Mouse (Mus musculus) embryo, embryonic 9.5 days (tissue): Measurements from ENCODE around the gene Pikfyve.
A peak's percentile ranks its signal among the peaks of the same experiment; 100 is the strongest.

ENCODE experiments used
- DNase-seq: peaks from one replicate; pipeline ENCODE4 v3.0.0-alpha.2; 2017; ENCODE audit errors: extremely low spot score

Pikfyve gene

DNA sequence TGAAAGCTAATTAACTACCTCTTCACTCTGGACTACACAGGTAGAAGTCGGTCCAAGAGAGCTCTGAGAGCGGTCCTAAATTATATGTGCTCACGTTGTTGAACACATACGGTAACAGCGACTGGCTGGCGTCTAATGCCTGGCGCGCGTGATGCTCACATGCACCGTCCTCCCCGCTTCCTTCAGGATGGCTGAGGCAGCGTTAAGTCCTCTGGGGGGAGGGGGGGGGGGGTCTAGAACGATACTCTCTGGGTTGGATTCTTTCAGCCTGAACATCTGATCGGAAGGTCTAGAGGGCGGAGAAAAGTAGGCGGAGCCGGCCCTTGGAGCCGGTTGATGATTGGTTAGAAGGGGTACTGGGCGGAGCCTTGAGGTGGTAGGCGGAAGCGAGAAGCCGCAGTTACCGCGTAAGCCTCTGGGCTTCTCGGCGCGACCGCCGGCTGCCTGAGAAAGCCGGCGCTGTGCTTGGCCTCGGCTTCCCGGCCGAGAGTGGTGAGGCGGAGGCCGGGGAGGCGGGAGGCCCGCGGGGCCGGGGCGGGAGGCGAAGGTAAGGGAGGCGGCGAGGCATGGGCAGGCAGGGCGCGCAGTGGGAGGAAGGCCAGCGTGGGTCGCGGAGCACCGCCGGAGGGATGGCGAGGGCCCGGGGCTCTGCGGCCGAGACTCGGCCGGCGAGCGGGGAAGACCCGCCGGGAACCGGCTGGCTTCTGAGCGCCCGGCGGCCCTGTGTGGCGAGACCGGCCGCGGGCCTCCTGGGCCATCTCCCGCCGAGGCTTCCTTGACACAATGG, at the start of gene Pikfyve, which contains the start of gene Idh1:
Gene Pikfyve (plus strand): TSS at position 397 of the 787 bp plus-strand sequence.
Gene Idh1 (minus strand): TSS at position 214 of the 787 bp plus-strand sequence.
- peak; percentile 98 for DNase-seq

DNA sequence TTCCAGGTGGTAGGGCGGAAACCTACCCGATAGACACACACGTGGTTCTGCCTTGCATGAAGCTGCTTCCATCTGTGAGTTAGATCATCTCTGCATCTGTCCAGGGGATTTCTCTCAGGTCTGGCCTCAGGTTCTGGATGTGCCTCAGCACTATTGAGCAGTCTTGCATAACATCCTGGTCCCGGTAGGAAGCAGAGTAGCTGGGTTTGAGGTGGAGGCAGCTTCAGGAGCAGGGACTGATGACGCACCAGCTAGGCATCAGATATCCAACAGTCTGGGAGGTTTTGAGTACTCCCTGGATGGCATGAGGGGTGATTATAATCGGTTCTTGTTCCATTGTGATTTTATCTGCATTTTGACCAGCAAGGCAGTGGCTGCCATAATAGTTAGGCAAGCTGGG, 48.9 kb upstream of the Pikfyve start:
- no peak for DNase-seq

DNA sequence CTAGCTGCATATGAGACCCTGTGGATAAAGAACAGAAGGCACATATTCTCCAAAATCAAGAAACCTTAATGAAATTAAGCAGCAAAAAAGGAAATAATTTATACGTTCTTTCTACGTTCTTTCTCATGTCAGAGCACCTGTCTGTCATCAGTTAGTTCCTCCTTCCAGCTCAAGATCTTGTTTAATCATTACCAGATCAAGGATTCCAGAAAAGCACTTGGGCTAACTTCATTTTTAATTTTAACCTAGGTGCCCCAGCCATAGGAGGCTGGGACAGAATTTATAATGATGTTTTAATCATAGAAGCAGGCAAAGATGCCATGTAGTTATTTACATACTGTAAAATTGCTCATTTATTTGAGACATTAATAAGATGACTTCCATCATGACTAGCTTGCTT, 41.7 kb upstream of the Pikfyve start:
- no peak for DNase-seq

DNA sequence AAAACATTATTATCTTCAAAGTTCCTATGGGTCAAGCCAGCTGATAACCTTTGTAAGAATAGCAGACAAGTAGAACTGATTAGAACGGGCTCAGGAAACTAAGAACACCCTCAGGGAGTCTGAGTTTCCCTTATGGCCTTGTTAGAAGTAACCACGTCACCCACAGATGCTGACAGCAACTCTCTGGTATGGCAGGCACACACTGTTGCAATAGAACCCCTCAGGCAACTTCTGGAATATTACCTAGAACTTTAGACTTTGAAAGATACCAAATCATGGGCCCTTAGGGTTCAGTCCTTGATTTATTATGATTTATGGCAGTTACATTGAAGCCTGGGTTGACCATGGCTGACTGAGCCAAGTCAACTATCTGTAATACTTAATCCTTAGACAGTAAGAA, 39.9 kb upstream of the Pikfyve start:
- DNase-seq = no peak

DNA sequence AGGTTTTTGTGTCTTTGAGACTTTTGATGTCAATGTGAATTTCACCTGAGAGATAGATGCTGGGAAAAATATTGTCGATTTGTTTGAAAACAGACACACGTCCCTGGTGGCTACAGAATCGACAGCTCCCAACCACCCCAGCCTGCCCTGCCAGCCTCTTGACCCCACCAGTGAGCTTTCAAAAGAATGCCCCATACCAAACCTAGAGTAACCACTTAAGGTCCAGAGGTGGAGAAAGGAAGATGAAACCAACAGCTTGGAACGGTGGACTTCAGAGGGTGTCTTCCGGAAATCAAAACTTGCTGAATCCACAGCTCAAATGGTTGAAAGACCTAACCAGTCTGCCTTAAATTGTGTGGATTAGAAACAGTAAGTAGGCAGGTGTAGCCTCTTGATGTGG, 39.2 kb upstream of the Pikfyve start:
- DNase-seq = no peak

DNA sequence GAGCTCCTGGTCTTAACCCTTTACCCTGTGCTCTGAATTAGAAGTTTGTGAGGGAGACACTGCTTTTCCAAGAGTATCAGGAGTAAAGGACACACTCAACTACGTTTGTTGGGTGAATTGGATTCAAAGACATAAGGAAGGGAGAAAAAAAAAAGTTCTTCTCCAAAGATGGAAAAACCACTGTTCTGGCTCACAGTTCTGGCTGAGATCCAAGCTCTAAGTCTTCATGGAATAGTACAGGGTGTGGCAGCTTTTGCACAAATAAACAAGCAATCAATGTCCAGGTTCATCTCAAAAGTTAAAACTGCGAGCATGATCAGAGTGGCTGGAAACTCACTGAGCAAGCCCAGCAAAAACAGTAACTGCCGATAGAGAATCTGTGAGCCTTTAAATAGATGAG, 38.5 kb upstream of the Pikfyve start:
- no peak for DNase-seq

DNA sequence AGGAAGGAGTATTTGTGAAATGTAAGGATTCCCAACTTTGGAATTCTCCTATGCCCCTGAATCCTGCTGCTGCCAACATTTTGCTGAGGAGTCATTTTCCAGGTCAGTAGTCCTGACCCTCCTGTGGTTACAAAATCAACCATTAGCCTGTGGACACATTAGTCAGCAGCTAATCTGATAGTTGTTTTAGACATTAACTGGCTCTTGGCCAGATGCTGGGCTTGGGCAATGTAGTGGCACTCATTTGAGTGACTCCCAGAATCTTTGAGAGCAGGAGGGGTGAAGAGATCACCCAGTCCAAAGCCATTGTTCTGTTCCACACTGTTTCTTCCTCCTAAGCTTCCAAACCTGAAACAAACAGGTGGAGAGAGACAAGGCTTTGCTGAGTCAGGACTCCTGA, 31.7 kb upstream of the Pikfyve start:
- no peak for DNase-seq

DNA sequence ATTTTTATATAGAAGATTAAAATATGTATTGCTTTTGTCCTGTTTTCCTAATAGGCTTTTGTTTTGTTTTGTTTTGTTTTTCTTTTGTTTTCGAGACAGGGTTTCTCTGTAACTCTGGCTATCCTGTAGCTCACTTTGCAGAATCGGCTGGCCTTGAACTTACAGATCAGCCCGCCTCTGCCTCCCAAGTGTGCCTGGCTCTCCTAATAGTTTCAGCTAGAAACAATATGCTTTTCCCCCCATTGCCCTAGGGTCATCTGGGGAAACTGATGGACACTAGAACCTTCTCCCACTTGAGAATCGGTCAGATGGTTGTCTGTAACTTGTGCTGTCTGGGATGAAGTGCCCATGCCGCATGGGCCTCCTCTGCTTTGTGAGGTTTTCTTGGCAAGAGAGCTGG, 30.4 kb upstream of the Pikfyve start:
- no peak for DNase-seq

DNA sequence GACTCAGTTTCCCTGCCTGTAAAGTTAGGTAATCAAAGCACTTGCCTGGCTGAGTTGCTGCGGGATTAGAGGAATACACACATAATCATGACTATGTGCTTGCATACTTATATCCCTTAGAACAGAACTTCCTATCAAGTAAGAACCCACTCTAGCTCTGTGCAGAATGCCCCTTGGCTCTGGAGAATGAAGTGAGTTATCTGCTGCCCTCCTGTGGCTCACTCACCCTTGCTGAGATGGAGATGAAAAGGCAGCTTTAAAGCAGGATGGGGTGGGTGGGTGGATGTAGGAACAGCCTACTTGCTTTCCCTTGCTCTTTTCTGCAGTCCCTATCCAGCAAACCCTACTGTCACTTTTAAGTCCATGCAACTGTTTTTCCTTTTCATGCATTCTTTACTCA, 24.3 kb upstream of the Pikfyve start:
- no peak for DNase-seq

DNA sequence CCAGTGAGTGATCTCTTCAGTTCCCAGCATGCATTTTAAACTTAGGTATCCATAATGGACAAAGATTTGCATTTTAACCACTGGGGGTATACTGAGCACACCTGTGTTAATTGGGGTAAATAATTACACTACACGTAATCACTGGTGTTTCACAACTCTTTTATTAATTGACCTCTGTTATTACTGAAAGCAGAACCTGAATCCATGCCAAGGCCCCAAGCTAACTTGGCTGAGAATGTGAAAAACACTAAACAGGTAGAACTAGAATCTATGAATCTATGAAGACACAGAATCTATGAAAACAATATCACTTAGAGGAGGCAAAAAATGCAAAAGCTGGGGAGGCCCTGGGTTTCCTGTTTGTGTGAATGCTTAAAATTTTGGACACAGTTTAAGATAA, 19.0 kb upstream of the Pikfyve start:
- DNase-seq = no peak

DNA sequence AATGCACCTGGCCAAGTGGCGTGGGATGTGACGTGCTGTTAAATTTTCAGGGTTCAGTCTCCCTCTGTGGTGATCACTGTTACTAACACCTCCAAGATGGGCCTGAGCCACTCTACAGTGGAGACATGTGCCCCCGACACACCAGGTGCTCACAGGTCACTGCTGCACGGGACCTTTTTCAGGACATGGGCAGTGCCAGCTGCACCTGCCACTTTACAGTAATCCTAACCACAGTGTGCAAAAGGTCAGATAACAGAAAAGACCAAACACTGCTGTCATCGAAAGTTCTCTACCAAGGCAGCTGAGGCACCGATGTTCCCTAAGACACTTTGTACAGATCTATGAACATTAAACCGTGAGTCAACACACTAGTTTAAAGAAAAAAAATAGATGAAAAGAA, 16.9 kb upstream of the Pikfyve start:
- no peak for DNase-seq

DNA sequence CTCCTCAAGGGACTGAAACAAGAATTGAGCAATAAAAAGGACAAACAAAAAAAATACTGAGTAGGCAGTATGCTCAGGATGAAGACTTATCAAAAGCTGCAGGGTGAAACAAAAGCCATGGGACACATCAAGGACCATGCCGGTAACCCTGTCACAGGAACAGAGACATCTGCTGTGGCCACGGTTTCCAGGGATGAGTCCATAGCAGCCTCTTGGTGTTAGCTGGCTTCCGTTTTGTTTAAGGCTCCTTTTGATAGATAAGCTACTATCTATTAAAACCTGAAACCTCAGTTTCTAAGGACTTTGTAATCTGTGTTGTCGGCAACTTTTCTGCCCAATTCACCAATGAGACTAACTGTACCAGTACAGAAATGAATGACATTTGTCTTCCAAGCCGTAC, 16.5 kb upstream of the Pikfyve start:
- DNase-seq = no peak

DNA sequence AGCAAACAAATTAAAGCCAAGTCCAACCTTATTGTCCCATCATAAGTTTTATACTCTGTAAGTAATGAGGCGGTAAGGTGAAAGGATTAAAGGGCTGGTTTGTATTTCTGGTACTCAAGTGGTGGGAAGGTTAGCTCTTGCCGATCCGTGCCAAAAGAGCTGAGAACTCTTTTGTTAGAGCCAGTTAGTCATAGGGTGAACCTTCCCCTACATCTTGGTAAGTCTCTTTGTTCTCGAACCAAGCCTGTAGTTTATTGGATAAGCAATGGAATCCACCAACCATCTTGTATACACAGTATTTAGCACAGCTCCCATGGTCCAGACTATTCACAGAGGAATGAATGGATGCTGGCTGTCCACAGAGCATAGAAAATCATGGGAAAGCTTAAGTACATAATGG, 14.9 kb upstream of the Pikfyve start:
- DNase-seq = no peak

DNA sequence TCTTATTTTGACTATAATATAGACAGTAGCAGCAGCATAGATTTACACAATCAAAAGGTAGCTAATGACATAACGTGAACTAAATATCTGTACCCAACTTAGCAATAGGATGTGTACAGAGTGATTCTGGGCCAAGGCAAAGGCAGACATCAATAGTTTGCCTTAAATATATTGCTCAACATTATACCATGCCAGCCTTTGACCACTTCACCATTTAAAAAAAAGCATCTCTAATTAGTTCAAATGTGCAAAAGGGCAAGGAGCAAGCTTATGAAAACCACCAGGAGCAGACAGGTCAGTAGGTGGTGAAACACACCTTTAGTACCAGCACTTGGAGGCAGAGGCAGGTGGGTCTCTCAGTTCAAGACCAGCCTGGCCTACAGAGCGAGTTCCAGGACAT, 12.8 kb upstream of the Pikfyve start:
- DNase-seq = no peak

DNA sequence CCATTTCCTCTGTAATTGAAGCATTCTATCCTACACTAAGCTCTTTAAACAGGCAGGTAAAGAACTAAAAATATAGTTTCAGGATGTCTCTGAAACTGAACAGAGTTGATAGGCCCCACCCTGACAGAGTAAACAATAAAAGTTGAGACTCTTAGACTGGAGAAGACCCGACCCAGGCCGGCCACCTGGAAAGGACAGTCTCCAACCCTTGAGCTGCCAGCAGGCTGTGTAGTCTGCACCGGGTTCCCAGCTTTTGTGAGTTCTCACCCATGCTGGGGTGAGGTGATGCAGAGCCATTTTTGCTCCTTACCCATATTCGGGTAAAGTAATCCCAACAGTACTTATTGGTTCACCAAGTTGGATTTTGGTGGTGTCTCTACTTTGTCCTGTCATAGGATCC, 10.3 kb upstream of the Pikfyve start:
- DNase-seq = no peak

DNA sequence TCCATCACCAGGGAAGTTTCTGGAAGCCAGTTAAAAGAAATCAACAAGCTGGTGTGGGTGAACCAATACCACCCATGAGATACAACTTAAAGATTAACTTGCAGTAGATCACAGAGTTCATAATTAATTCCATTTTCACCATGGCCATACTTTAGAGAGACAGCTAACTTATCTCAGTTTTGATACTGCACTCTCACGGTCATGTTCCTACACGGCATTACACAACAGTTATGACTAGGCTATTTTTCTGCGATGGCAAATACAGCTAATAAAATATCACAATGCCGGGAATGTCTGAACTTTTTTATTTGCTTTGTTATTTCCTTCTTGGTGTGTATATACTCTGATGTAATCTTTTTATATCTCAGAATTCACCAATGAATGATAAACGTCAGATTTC, 9.6 kb upstream of the Pikfyve start:
- no peak for DNase-seq

DNA sequence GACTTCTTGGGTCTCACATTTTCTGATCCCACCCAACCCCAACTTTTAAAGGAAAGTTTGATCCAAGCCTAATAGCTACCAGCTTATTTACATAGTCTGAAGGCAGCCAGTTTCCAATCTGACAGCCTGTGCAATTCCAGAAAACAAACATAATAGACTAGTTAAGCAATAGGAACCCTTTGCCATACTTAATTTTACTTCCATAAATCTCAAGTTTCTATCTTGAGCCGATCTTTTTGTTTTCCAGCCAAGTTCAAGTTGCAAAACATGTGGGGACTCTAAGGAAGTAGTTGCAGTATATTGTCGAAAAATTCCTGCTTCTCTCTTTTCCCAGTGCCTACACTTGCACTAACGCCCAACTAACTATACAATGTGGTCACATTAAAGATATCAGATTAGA, 9.0 kb upstream of the Pikfyve start:
- DNase-seq = no peak

DNA sequence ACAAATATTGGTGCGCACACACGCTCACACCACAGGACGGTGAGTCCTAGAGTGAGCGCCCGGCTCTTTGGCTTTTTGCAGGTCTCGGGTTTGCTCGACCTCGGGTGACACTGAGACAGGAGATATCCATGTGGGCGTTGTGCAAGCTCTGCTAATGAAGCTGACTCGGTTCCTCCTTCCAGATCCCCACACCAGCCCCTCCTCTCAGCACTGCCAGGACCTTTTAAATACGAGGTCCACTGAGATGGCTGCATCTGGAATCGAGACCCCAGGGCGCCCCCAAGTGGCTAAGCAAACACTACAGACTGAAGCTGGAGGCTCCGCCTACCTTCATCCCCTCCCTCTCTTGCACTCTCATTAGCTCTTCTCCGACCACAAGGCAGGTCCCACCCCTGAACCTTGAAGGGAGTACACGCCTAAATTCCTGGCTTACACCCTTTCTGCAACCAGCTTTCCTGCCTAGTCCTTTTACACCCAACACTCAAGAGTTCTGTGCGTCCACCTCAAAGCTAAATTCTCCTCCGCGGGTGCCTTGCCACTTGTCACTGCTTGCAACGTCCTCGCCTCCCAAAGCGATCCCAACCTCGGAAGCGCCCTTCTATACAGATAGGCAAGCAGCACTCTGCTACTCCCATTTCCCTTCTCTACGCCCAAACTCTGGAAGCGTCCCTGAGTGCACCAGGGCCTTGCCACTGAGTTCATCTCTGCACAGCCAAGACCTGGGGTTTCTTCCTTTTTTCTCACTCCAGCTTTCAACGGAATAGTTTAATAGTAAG, 8.2 kb upstream of the Pikfyve start:
- peak; percentile 92 for DNase-seq

DNA sequence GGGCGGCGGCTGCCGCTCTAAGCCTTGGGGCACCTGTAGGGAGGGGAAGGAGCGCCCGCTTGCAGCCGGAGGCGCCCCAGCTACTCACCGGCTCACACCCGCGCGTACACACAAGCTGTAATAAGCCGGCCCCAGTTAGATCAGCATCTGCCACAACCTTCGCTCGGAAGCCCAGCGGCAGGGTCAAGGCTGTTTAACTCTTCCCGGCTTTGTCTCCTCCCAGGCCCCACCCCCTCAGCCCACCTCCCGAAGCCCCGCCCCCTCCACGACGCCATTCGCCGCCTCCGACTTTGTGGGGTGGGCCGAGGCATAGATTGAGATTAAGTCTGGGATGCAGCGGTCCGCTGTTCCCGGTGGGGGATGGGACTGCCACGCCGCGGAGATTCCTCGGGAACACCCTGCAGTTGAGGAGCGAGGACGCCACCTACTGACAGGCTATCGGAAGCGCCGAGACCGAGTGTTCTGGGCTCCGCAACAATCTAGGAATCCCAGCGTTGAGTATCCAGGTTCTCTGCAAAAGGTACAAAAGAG, 7.5 kb upstream of the Pikfyve start:
- peak; percentile 99 for DNase-seq

DNA sequence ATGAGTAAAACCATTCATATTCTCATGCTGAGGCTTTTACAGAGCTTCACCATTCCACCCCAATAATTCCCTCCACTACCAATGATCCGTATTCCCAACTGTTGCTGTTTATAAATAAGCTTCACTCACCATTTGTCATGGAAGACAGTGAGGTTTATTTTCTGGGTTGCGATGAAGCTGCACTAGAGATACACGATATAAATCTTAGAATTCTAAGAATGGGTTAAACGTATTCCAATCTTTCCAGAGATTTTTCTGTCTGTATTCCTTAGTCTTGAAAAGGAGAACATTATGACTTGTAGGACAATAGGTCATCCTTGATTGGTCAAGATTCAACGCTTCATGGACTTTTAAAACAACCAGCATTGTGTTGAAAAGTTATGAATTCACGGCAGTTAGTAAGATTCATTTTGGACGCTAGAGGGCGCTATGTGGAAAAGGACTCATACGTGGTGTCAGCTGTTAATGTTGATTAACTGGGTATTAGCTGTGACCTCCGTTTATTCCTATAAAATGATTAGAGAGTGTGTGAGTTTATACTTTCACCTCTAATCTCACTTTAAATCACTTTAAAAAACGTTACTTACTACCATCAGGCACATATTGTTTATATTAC, 6.7 kb upstream of the Pikfyve start:
- peak; percentile 72 for DNase-seq

DNA sequence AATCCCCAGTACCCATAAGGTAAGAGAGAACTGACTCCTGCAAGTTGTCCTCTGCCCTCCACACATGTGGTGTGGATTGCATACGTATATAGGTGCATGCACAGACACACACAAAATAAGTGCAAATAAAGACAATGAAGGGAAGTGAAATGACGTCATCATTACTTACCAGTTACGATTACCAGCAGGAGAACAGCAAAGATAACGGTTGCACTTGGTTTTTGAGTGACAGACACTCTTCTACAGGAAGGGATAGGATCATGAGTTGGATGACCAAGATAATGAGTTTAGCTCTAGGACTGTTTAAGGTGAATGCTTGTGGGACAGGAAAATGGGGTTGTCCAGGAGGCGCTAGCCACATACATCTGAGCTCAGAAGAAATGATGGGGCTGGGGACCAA, 5.0 kb upstream of the Pikfyve start:
- no peak for DNase-seq

DNA sequence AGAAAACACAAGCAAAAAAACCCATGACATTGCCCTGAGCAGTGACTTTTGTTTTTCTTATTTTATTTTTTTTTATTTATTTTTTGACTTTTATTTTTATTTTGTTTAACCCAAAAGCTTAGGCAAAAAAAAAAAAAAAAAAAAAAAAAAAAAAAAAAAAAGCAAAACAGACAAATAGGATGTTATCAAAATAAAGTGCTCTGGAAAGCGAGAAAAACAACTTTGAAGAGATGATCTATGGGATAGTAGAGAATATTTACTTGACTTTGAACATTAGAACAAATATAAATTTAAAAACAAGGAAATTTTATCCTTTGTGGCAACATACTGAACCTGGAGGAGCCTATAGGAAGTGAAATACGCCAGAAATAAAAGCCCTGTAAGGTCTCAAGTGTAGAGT, 2.5 kb upstream of the Pikfyve start:
- no peak for DNase-seq

DNA sequence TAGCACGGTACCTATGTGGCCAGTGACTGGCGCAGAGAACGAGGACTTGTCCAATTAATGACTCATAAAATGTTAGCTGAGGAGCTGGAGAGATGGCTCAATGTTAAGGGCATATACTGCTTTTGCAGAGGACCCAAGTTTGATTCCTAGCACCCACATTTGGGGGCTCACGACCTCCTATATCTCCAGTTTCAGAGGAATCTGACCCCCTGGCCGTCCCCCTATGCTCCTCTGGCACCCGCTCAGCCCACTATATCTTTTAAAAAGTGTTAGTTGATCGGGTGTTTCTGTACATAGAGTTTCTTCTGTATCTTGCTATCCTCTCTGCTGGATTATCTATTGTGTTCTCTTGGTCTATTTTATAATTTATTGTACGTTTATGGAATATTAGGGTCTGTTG, 1.5 kb upstream of the Pikfyve start:
- no peak for DNase-seq
